Comparison of ENCODE assay signal across 8 mouse cellular contexts in genomic region chr8:106935324-106935869, GRCm38 (mm10). TPM values are rescaled to one million over a fixed set of nuclear protein-coding genes. Genes with fewer than 3 reads are reported as not detected.
DNase-seq lines count a peak whose midpoint lies in the region; ATAC-seq and TF ChIP-seq lines count a peak whose summit lies in the region.

TSS of gene Sntb2 (plus strand) at chr8:106935750.

- H3K4me1 ChIP-seq in CH12.LX (ENCODE audit: control insufficient read depth in 1 of 2, insufficient read depth in 2 of 2): peaks cover 6 to 14% of the 10 kb centered on the region in 2 experiments
- H3K4me1 ChIP-seq in forebrain, embryonic 14.5 days (ENCODE audit: control insufficient read depth, insufficient read depth, low read length): peaks cover 15% of the 10 kb centered on the region
- peaks cover 19% of the 10 kb centered on the region for H3K4me1 ChIP-seq in lung, adult 2 months (ENCODE audit: control insufficient read depth, insufficient read depth, low read length)

- dilution Hi-C loops in CH12.LX (cut with MboI; ENCODE audit: extremely low pct_ligation_motif_present, extremely low pct_unique_long_range_greater_than_20kb, low sequenced_read_pairs): no loop called here

- no peaks in the 10 kb centered on the region for H3K36me3 ChIP-seq in CH12.LX (replicated peaks in 1 of 2; ENCODE audit: control insufficient read depth in 1 of 2, insufficient read depth in 1 of 2, low read length in 1 of 2)
- H3K36me3 ChIP-seq in forebrain, embryonic 14.5 days (ENCODE audit: control insufficient read depth, insufficient read depth, low read length): no peaks in the 10 kb centered on the region

- intact Hi-C loops in heart, postnatal 25 days (cut with DNase I): loop anchor here (5.0 kb wide), 2 partner anchors 37 to 43 kb away; partner anchors contain the start of gene Utp4

- H3K27me3 ChIP-seq in CH12.LX (replicated peaks): no peaks in the 10 kb centered on the region
- peaks cover 27% of the 10 kb centered on the region for H3K27me3 ChIP-seq in forebrain, embryonic 14.5 days (replicated peaks; ENCODE audit: control insufficient read depth, insufficient read depth, low read length)

- no peak for TF ChIP-seq EP300 in CH12.LX (IDR thresholded peaks at IDR 0.05; ENCODE audit: low read length)

- in situ Hi-C loops in CH12.LX (cut with MboI; ENCODE audit: low pct_ligation_motif_present, low pct_unique_long_range_greater_than_20kb, low sequenced_read_pairs): no loop called here

- ATAC-seq in forebrain, embryonic 14.5 days: peak; percentile 87
- peak; percentile 78 for ATAC-seq in neutrophil, adult 5-6 weeks (ENCODE audit: extremely low read depth, insufficient number of reproducible peaks, low FRiP score, poor library complexity, severe bottlenecking)

- no peaks in the 10 kb centered on the region for H3K79me2 ChIP-seq in CH12.LX (replicated peaks; ENCODE audit: control insufficient read depth, extremely low read depth, insufficient read depth, poor library complexity, severe bottlenecking)

- peak; percentile 75 for TF ChIP-seq POLR2A in CH12.LX (IDR thresholded peaks at IDR 0.05; ENCODE audit: low read depth, low read length)
- peak; percentile 55; the same call in 1 of the 2 replicates for TF ChIP-seq POLR2A in lung, adult 2 months (IDR thresholded peaks at IDR 0.05; ENCODE audit: borderline replicate concordance, extremely low read depth, low read depth, low read length)

- DNase-seq in CH12.LX (ENCODE audit: extremely low read depth): peak; percentile 89
- peak; percentile 90 for DNase-seq in c-Kit-positive CD71-negative TER-119-negative erythroid progenitor cells, embryonic 14.5 days (ENCODE audit: low read depth)
- DNase-seq in forebrain, embryonic 14.5 days (ENCODE audit: low spot score): peak; percentile 96
- peak; percentile 82 for DNase-seq in heart, postnatal 25 days (ENCODE audit: low spot score)
- DNase-seq in layer of hippocampus, adult 18-20 months (ENCODE audit: low spot score in 2 of 2): peak; percentile 83 to 92
- DNase-seq in lung, adult 2 months: peak; percentile 91
- peak; percentile 80 to 83 for DNase-seq in thymus, adult 18-20 months

- peak within 1 kb of the TSS; percentile 54 to 85 (median 73) for H3K4me3 ChIP-seq in CH12.LX (replicated peaks in 1 of 3; ENCODE audit: low read depth in 2 of 3, low read length in 2 of 3, poor library complexity in 1 of 3)
- H3K4me3 ChIP-seq in forebrain, embryonic 14.5 days (ENCODE audit: low read depth, low read length): peak within 1 kb of the TSS; percentile 73
- H3K4me3 ChIP-seq in lung, adult 2 months (replicated peaks; ENCODE audit: extremely low read depth, low read depth, low read length): peak within 1 kb of the TSS; percentile 96

- H3K9ac ChIP-seq in CH12.LX (ENCODE audit: insufficient read depth, low read depth): peak within 1 kb of the TSS; percentile 61
- peak within 1 kb of the TSS; percentile 80 for H3K9ac ChIP-seq in forebrain, embryonic 14.5 days (ENCODE audit: low read length)

- H3K9me3 ChIP-seq in CH12.LX (replicated peaks; ENCODE audit: low read length): no peaks in the 10 kb centered on the region
- no peaks in the 10 kb centered on the region for H3K9me3 ChIP-seq in forebrain, embryonic 14.5 days (replicated peaks; ENCODE audit: control insufficient read depth, low read length)

- under 1% methylated on average over 39 of the region's 41 CpGs for WGBS in forebrain, embryonic 14.5 days
- 1% methylated on average over 33 of the region's 41 CpGs for WGBS in lung, adult 2 months

- no peak for TF ChIP-seq CTCF in CH12.LX (conservative IDR thresholded peaks at IDR 0.05 in 1 of 2, IDR thresholded peaks at IDR 0.05 in 1 of 2; ENCODE audit: low read depth in 2 of 2, low read length in 2 of 2)
- no peak for TF ChIP-seq CTCF in lung, adult 2 months (IDR thresholded peaks at IDR 0.05; ENCODE audit: insufficient read depth, low read length)

- H3K27ac ChIP-seq in CH12.LX (ENCODE audit: insufficient read depth, low read depth): 0 out of 2 replicates have a peak within 1 kb of the TSS, but pooled peaks have one; percentile 6
- peak within 1 kb of the TSS; percentile 85 for H3K27ac ChIP-seq in forebrain, embryonic 14.5 days (ENCODE audit: low read depth, low read length)

- no peak for TF ChIP-seq RAD21 in CH12.LX (IDR thresholded peaks at IDR 0.05; ENCODE audit: low read depth, low read length)

- peak within 1 kb of the TSS; percentile 98 for H3K4me2 ChIP-seq in CH12.LX (ENCODE audit: insufficient read depth, low read depth, poor library complexity, severe bottlenecking)
- H3K4me2 ChIP-seq in forebrain, embryonic 14.5 days (ENCODE audit: low read length): peak within 1 kb of the TSS; percentile 95

TF ChIP-seq in CH12.LX, 34 proteins besides CTCF, POLR2A, EP300 and RAD21:
- peak; percentile 98 for TF ChIP-seq MAZ (IDR thresholded peaks at IDR 0.05; ENCODE audit: low read depth, low read length)
- peak; percentile 55; the same call in 1 of the 2 replicates for TF ChIP-seq NELFE (IDR thresholded peaks at IDR 0.05; ENCODE audit: low read depth, low read length)
- no peak for TF ChIP-seq SMC3 (IDR thresholded peaks at IDR 0.05; ENCODE audit: low read depth, low read length)
- TF ChIP-seq USF1 (IDR thresholded peaks at IDR 0.05; ENCODE audit: low read depth, low read length): no peak
- TF ChIP-seq BHLHE40 (IDR thresholded peaks at IDR 0.05; ENCODE audit: low read depth, low read length): no peak; the same call in 1 of the 2 replicates
- peak; percentile 37; the same call in 1 of the 2 replicates for TF ChIP-seq MXI1 (IDR thresholded peaks at IDR 0.05; ENCODE audit: low read depth, low read length)
- TF ChIP-seq ELF1 (IDR thresholded peaks at IDR 0.05; ENCODE audit: low read depth, low read length): peak; percentile 92
- TF ChIP-seq NRF1 (IDR thresholded peaks at IDR 0.05; ENCODE audit: low read depth, low read length): no peak
- no peak for TF ChIP-seq CHD1 (IDR thresholded peaks at IDR 0.05; ENCODE audit: low read depth, low read length)
- no peak for TF ChIP-seq KAT2A (IDR thresholded peaks at IDR 0.05; ENCODE audit: insufficient replicate concordance, low read length)
- TF ChIP-seq GABPA (IDR thresholded peaks at IDR 0.05; ENCODE audit: insufficient replicate concordance, low read depth, low read length): no peak
- TF ChIP-seq IRF4 (IDR thresholded peaks at IDR 0.05; ENCODE audit: low read depth, low read length): no peak
- peak; percentile 76 for TF ChIP-seq CHD2 (IDR thresholded peaks at IDR 0.05; ENCODE audit: low read length)
- TF ChIP-seq ZKSCAN1 (IDR thresholded peaks at IDR 0.05; ENCODE audit: borderline replicate concordance, low read depth, low read length): no peak
- peak; percentile 96 for TF ChIP-seq ZNF384 (IDR thresholded peaks at IDR 0.05; ENCODE audit: low read depth, low read length)
- TF ChIP-seq E2F4 (IDR thresholded peaks at IDR 0.05; ENCODE audit: insufficient replicate concordance, low read depth, low read length): no peak
- peak; percentile 45 for TF ChIP-seq HCFC1 (IDR thresholded peaks at IDR 0.05; ENCODE audit: low read depth, low read length)
- no peak for TF ChIP-seq ZMIZ1 (IDR thresholded peaks at IDR 0.05; ENCODE audit: low read depth, low read length)
- no peak for TF ChIP-seq RCOR1 (conservative IDR thresholded peaks at IDR 0.05; ENCODE audit: low read depth, low read length)
- TF ChIP-seq TCF12 (IDR thresholded peaks at IDR 0.05; ENCODE audit: low read depth, low read length): 0 out of 2 replicates have a peak, but pooled peaks have one; percentile 24
- TF ChIP-seq SIN3A (IDR thresholded peaks at IDR 0.05; ENCODE audit: low read length): no peak; the same call in 1 of the 2 replicates
- TF ChIP-seq MYC (IDR thresholded peaks at IDR 0.05; ENCODE audit: low read depth, low read length): no peak
- TF ChIP-seq MAX (IDR thresholded peaks at IDR 0.05; ENCODE audit: low read length): peak; percentile 33; the same call in 1 of the 2 replicates
- TF ChIP-seq JUN (IDR thresholded peaks at IDR 0.05; ENCODE audit: insufficient read depth, low read depth, low read length): no peak
- TF ChIP-seq JUND (conservative IDR thresholded peaks at IDR 0.05; ENCODE audit: low read depth, low read length): no peak

RNA-seq across cellular contexts. Expression of gene Sntb2, which starts in this region (rescaled TPM):
- total RNA-seq in CH12.LX (2012; rRNA removed) (2.1 and 2.3 TPM in 2 replicates), CH12.LX (2014; rRNA removed) (0.86 and 1.4 TPM in 2 replicates)
- polyA plus RNA-seq in CH12.LX (2012; ENCODE audit: insufficient read length, low read depth): 0.95 and 1.3 TPM in 2 replicates
- polyA plus RNA-seq in forebrain, embryonic 14.5 days (2014; fragmentation: Nextera tagmentation; extraction: Ambion mirVana): 2.3 and 2.9 TPM in 2 replicates
- 10 to 100 TPM; 12.9 to 13.0 TPM for total RNA-seq in heart, postnatal 25 days (2021)
- 10 to 100 TPM; 22.6 to 26.3 TPM for total RNA-seq in layer of hippocampus, adult 18-20 months (2021)
- polyA plus RNA-seq in lung, adult 2 months (2012; rRNA removed): 9.9 and 12.1 TPM in 2 replicates
- 19.8 and 25.8 TPM in 2 replicates for total RNA-seq in neutrophil, adult 5-6 weeks (2017)

Comparison
In these comparisons a context has a peak if more than half of its experiments do, and no peak if none do; other contexts are left out.
1. Peak in every context shown above with its lines: DNase-seq, ATAC-seq, H3K4me3 ChIP-seq and H3K27ac ChIP-seq.